Mouse (Mus musculus) c-Kit-negative CD71-positive TER-119-positive erythroid progenitor cells, embryonic 14.5 days (primary cell): ENCODE measurements at regions not wholly inside any gene's neighbourhood (a gene's known extent, or its start where the extent isn't known, plus 50 kb on each side); places are given as distances from the start of the nearest gene placed in this dataset.

Experiments used
- DNase-seq: peaks from one replicate; pipeline ENCODE4 v3.0.0-alpha.2; 2013; ENCODE audit warnings: low read depth, low spot score

- DNase-seq, result no peak
Observed at GRCm38 (mm10) chr17:4198001-4198400, 501.9 kb upstream of the Nox3 start.

GRCm38 (mm10) chr17:4199698-4200153, 503.7 kb upstream of the Nox3 start:
- no peak for DNase-seq

- no peak for DNase-seq
Observed at GRCm38 (mm10) chr17:4201300-4201699, 505.2 kb upstream of the Nox3 start.

- DNase-seq, result no peak
Observed at GRCm38 (mm10) chr17:4208142-4208925, 512.3 kb upstream of the Nox3 start.

- no peak for DNase-seq
Observed at GRCm38 (mm10) chr17:4209650-4210049, 513.6 kb upstream of the Nox3 start.

GRCm38 (mm10) chr17:4212586-4212985, 516.5 kb upstream of the Nox3 start:
- no peak for DNase-seq

GRCm38 (mm10) chr17:4214970-4215369, 518.9 kb upstream of the Nox3 start:
- DNase-seq, result no peak

GRCm38 (mm10) chr17:4216203-4216602, 520.1 kb upstream of the Nox3 start:
- no peak for DNase-seq

- no peak for DNase-seq
Observed at GRCm38 (mm10) chr17:4216750-4217149, 520.7 kb upstream of the Nox3 start.

GRCm38 (mm10) chr17:4220661-4221360, 524.8 kb upstream of the Nox3 start:
- no peak for DNase-seq

GRCm38 (mm10) chr17:4227889-4228288, 531.8 kb upstream of the Nox3 start:
- no peak for DNase-seq

- no peak for DNase-seq
Observed at GRCm38 (mm10) chr17:4229969-4230368, 533.9 kb upstream of the Nox3 start.

GRCm38 (mm10) chr17:4250476-4250875, 554.4 kb upstream of the Nox3 start:
- no peak for DNase-seq

- DNase-seq, result no peak
Observed at GRCm38 (mm10) chr17:4265471-4265870, 569.4 kb upstream of the Nox3 start.

GRCm38 (mm10) chr17:4265946-4266345, 569.9 kb upstream of the Nox3 start:
- DNase-seq, result no peak

GRCm38 (mm10) chr17:4266487-4266886, 570.4 kb upstream of the Nox3 start:
- no peak for DNase-seq

- DNase-seq, result no peak
Observed at GRCm38 (mm10) chr17:4268380-4268779, 572.3 kb upstream of the Nox3 start.

GRCm38 (mm10) chr17:4272456-4272855, 576.4 kb upstream of the Nox3 start:
- no peak for DNase-seq

GRCm38 (mm10) chr17:4276722-4277121, 580.7 kb upstream of the Nox3 start:
- DNase-seq, result no peak

- DNase-seq, result no peak
Observed at GRCm38 (mm10) chr17:4278239-4278827, 582.3 kb upstream of the Nox3 start.

- no peak for DNase-seq
Observed at GRCm38 (mm10) chr17:4281451-4281850, 585.4 kb upstream of the Nox3 start.

GRCm38 (mm10) chr17:4291418-4291817, 595.4 kb upstream of the Nox3 start:
- no peak for DNase-seq
